Mouse (Mus musculus): ENCODE results near the gene Pbp2.

GRCm38 (mm10) chr6:135261124-135261523 is 49.1 kb downstream of the Pbp2 start:
- no peak for TF ChIP-seq CTCF (IDR thresholded peaks at IDR 0.05; ENCODE audit: control insufficient read depth, insufficient read depth, low read length)
- no peak for TF ChIP-seq POLR2A (IDR thresholded peaks at IDR 0.05; ENCODE audit: borderline replicate concordance, control insufficient read depth, low read depth, low read length)
